Mouse (Mus musculus) bone marrow macrophage, adult 2 months (primary cell): ENCODE results near the gene Dpf3. TPM values are rescaled to one million over a fixed set of nuclear protein-coding genes. Genes with fewer than 3 reads are reported as not detected.

Experiments
- H3K27ac ChIP-seq: 2 replicates; pipeline ENCODE4 v1.5.1; 2012; ENCODE audit warnings: low read depth, low read length; ENCODE audit not compliant: insufficient read depth
- H3K4me1 ChIP-seq: 2 replicates; pipeline ENCODE4 v1.6.1; 2012; ENCODE audit warnings: low read length; ENCODE audit not compliant: control insufficient read depth, insufficient read depth
- H3K4me3 ChIP-seq: 2 replicates; pipeline ENCODE4 v1.5.1; 2012; ENCODE audit warnings: mild to moderate bottlenecking, low read length, moderate library complexity; ENCODE audit not compliant: insufficient read depth
- CTCF ChIP-seq: IDR thresholded peaks from 2 replicates; pipeline ENCODE4 v1.5.1; 2012; ENCODE audit warnings: low read depth, mild to moderate bottlenecking, low read length, moderate library complexity
- POLR2A ChIP-seq: IDR thresholded peaks from 2 replicates; pipeline ENCODE4 v1.6.1; 2012; ENCODE audit warnings: mild to moderate bottlenecking, low read depth, low read length, borderline replicate concordance
- polyA plus RNA-seq: library from polyadenylated mRNA; stranded (reverse); fragments of >200 nt; gene quantifications from 2 replicates; pipeline ENCODE4 v1.2.4, GENCODE M21; 2012; ENCODE audit not compliant: missing spikeins, insufficient read depth, insufficient read length

Gene Dpf3
- polyA plus RNA-seq, 1 experiment: not detected

DNA sequence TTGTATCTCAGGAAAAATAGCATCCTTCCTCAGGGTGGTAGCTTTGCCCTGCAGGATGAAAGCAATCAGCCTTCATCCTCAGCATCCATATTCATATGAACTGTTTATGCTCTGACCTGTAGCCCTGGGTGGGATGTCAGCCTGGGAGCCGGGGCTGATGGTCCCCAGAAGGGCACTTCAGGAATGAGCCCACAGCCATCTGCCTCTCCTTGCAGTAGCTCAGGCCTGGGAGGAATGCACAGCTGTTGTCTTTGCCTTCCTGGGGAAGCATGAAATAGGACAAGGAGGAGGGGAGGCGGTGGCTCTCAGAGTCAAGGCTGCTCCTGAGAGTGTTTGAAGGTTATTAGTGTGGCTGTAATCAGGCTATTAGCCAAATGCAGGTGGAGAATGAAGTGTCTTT is 308.7 kb downstream of the Dpf3 start:
- H3K4me3 ChIP-seq: no peak overlapping the region
- no peak for TF ChIP-seq POLR2A
- TF ChIP-seq CTCF: no peak
- no peak overlapping the region for H3K27ac ChIP-seq
- H3K4me1 ChIP-seq: no peaks in the 10 kb centered on the region

GRCm38 (mm10) chr12:83169495-83170209 is 317.9 kb downstream of the Dpf3 start:
- no peak overlapping the region for H3K4me3 ChIP-seq
- no peaks in the 10 kb centered on the region for H3K4me1 ChIP-seq
- TF ChIP-seq POLR2A (no peak), CTCF (no peak)
- H3K27ac ChIP-seq: no peak overlapping the region

- Histone ChIP-seq H3K27ac (no peak overlapping the region), H3K4me3 (no peak overlapping the region), H3K4me1 (no peaks in the 10 kb centered on the region)
- TF ChIP-seq POLR2A: no peak
- TF ChIP-seq CTCF: no peak
These were observed 319.2 kb downstream of the Dpf3 start for GRCm38 (mm10) chr12:83168310-83168709.

DNA sequence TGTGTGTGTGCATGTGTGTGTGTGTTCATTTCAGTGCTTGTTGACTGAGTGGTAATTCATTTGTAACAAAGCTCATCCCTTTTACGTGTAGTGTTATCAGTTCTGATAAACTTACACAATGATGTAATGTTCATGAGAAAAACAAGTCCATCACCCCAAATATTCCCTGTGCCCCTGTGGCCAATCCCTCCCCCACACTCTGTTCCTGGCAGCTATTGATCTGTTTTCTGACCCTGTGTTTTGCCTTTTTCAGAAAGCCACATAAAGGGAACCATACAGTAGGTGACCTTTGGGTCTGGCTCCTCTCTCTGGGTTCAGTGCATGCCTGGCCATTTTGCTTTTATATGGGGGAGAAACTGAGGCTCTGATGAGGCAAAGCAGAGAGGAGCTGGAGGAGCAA is 322.5 kb downstream of the Dpf3 start:
- TF ChIP-seq POLR2A: no peak
- TF ChIP-seq CTCF: no peak
- no peak overlapping the region for H3K27ac ChIP-seq
- no peaks in the 10 kb centered on the region for H3K4me1 ChIP-seq
- H3K4me3 ChIP-seq: no peak overlapping the region

Other genes starting within 250 kb of the Dpf3 start
- gene Dcaf4, start 32.8 kb upstream of the Dpf3 start, polyA plus RNA-seq: 8.2 and 10.3 TPM in 2 replicates
- 29.7 and 35.0 TPM in 2 replicates for gene Zfyve1, start 109.5 kb upstream of the Dpf3 start, polyA plus RNA-seq
- gene Rbm25, start 143.5 kb upstream of the Dpf3 start, polyA plus RNA-seq: 167 and 202 TPM in 2 replicates
- gene Psen1, start 200.4 kb upstream of the Dpf3 start, polyA plus RNA-seq: 83.6 and 85.8 TPM in 2 replicates